Mouse (Mus musculus) lung, adult 2 months (tissue): ENCODE data around the gene Nucb1.

Experiments
- CTCF ChIP-seq: fragments of 200-500 bp; IDR thresholded peaks from 2 replicates; pipeline ENCODE4 v1.5.1; 2011; ENCODE audit warnings: mild to moderate bottlenecking, low read length, control low read depth; ENCODE audit not compliant: insufficient read depth
- POLR2A ChIP-seq: fragments of 200-500 bp; IDR thresholded peaks from 2 replicates; pipeline ENCODE4 v1.6.1; 2011; ENCODE audit warnings: low read depth, mild to moderate bottlenecking, control low read depth, low read length, borderline replicate concordance; ENCODE audit errors: extremely low read depth

GRCm38 (mm10) chr7:45443526-45444420 lies 66.4 kb downstream of the Nucb1 start:
- no peak for TF ChIP-seq CTCF
- no peak for TF ChIP-seq POLR2A
